Mouse (Mus musculus): ENCODE results near the gene Noxo1. TPM values are rescaled to one million over a fixed set of nuclear protein-coding genes. Genes with fewer than 3 reads are reported as not detected.
"Not testable (repeated sequence)": the region's sequence is repeated elsewhere in the genome, so short reads cannot be mapped to it uniquely, and the experiment has no call there.

Gene Noxo1
- 3.6 and 5.7 TPM in 2 replicates for total RNA-seq (2021)
- long read RNA-seq, experiment 1, partial matches to known transcripts: 2 of 5 reads
- long read RNA-seq, experiment 1, other reads (novel, unspliced or antisense): 3 of 5 reads
- long read RNA-seq, experiment 2, partial matches to known transcripts: 1 of 1 reads
- long read RNA-seq, experiment 2, other reads (novel, unspliced or antisense): 0 of 1 reads

GRCm38 (mm10) chr17:24696011-24696697 is at the start of gene Noxo1, which contains the start of gene Gfer:
Gene Noxo1 (plus strand): TSS chr17:24696234.
Gene Gfer (minus strand): TSS chr17:24696156.
- DNase-seq: peak; percentile 95

GRCm38 (mm10) chr17:24646381-24646780 is 49.7 kb upstream of the Noxo1 start:
- no peak for DNase-seq

DNA sequence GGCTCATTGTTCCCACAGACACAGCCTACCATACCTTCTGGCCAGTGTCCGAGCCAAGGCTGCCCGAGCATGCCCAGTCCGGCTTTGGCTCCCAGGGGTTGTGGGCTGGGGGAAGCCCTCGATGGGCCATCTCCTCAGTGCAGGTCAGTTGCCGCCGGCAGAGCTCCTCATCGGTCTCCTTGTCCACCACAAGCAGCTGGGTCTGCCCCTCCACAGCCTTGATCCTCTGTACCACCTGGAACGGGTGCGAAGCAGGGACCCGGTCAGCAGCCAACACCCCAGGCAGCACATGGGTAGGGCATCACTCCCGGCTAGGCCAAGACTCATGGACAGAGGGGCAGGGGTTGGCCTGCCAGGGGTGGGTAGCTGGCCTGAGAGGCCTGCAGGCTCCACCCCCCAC is 48.5 kb upstream of the Noxo1 start:
- DNase-seq: no peak

DNA sequence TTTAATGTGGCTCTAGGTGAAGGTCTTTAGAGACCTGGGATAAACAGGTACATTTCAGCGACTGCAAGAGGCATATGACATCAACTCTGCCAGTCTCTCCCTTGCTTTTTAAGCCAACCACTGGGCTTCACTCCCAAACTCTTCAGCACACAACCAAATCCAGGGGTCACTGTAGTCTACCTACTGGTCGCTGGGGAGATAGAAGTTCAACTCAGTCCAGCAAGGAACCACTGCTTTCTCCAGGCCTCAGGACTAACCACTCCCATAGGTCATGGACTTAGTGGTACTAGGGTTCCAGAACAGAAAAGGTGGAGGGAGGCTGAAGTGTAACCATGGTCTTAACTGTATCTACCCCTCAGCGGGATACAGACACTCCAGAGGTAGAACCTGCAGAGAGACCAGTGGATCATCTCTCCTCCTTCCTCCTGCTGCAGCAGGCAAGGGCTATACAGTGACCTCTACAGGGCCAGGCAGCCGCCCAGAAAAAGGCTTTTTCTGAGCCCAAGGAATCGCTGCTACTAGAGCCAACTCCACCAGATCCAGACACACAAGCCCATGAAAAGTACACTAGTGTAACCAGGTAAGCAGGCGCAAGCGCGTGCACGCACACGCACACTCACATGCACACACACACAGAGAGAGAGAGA is 47.2 kb upstream of the Noxo1 start:
- no peak for DNase-seq

DNA sequence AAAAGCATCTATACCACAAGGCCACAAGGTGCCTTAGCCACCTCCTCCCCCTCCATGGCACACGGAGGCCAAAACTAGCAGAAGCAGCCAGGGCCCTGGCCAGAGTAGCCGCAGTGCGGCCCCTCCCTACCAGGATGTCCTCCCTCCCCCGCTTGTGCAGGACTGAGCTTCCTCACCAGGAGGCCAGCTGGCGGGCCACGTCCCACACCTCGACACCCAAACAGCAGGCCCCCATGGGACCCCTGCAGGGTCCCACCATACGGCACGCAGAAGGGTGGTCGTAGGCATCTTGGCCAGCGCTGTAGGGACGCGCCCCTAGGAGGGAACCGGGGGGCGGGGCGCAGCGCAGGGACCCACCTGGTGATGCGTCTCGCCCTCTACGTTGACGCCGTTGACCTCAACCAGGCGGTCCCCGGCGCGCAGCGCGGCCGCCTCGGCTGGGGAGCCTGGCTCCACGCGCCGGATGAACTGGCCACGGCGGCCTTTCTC is 46.4 kb upstream of the Noxo1 start:
- DNase-seq: peak; percentile 79

DNA sequence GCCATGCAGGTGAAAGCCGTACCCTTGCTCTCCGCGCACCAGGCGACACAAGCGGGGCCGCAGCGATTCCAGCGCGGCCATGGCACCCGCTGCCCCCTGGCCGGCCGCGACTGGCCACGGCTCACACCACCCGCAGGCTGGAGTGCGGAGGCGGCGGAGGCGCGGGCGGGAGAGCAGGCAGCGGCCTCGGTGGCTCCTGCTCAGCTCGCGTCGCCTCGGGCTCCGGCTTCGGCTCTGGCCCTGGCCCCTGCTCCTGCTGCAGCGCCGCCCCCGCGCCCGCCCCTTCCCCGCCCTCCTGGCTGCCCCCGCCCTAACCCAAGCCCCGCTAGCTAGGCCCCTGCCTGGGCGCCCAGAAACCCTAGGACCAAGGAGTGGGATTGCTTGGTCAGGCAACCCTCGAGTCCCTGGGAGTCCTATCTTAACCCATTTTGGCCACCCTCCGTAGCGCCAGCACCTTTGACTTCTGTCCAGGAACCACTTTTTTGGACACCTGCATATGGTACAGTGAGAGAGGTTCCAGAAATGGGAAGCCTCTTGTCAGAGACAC is 45.9 kb upstream of the Noxo1 start, which contains the start of gene Slc9a3r2:
Gene Slc9a3r2, minus strand, starts transcription at position 258 of the 547 bp plus-strand sequence.
- DNase-seq: peak; percentile 73

DNA sequence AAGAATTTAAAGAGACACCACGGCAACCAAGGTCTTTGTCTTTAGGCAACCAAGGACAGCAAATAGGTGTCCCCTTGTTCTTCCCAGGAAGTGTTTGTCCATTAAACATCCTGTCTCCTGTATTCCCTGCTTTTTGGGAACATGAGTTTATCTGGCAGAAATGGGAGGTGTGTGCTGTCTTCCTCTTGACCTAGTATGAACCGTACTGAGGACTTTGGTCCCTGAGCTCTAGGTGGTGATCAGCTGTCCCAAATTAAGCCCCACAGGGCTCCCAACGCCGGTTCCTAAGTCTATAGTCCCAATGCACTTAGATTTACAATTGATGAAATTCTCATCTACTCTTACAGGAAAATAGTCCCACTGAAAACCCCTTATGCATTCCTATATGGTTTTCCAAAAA is 45.3 kb upstream of the Noxo1 start:
- no peak for DNase-seq

- DNase-seq: no peak
Observed at GRCm38 (mm10) chr17:24651835-24652234, 44.2 kb upstream of the Noxo1 start.

GRCm38 (mm10) chr17:24653967-24654710 is 41.9 kb upstream of the Noxo1 start:
- peak; percentile 88 for DNase-seq

DNA sequence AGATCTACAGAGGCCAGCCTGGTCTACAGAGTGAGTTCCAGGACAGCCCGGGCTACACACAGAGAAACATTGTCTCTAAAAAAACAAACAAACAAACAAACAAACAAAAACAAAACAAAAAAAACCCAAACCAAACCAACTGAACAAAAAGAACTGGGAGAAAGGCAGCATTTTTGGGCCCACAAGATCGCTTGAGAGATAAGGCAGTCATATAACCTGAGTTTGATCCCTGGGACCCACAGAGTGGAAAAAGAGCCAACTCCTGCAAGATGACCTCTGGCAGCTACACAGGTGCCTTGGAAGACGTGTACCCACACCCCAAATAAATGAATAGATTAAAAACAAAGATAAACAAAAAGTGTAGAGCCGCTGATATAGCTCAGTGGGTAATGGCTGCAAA is 41.1 kb upstream of the Noxo1 start:
- DNase-seq: no peak

DNA sequence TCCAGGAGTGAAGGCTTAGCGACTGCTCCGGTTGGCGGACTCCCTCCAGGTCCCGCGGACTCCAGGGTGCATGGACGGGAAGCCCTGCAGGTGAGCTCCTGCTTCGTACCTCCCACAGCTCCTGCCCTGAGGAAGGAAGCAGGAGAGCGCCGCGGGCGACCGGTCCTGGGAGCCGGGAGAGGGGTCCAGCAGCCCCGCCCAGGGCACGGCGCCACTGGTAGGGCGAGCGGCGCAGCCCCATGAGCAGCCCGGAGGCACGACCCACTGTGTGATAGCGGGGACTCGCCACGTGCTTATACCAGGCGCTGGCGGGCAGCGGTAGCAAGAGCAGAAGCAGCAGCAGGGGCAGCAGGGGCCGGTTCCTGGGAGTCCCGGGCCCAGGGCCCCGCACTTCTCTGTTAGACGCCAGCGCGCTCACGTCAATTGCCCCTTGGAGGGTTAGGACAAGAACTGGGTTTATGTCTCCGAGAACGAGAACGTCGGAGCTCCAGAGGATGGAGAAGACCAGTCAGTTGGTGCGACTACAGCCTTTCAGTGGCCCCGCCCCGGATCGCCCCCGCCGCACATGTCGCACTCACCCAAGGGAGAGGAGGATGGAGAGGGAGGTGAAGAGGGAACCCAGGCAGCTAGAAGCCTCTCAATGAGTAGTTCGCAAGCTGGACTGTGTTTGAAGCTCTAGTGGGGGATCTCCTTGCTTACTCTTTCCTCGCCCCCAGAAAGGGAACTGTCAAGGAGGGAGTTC is 37.8 kb upstream of the Noxo1 start, which contains the start of gene Npw:
Gene Npw, minus strand, starts transcription at position 441 of the 742 bp plus-strand sequence.
- peak; percentile 44 for DNase-seq

GRCm38 (mm10) chr17:24667011-24667410 is 29.0 kb upstream of the Noxo1 start:
- not testable (repeated sequence) for DNase-seq

DNA sequence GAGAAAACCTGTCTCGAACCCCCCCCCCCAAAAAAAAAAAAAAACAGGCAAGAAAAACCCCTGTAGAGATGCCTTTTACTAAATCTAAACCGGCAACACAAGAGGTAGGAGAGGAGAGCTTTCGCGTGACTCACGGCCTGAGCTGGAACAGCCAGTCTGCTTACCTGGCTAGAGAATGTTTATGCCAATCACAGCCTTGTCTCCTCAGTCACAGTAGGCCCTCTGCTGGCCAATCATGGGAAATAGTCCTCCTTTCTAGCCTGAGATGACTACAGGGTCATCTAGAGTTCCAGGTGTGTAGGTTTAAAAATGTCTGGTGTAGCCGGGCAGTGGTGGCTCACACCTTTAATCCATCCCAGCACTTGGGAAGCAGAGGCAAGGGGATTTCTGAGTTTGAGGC is 28.6 kb upstream of the Noxo1 start:
- peak; percentile 70 for DNase-seq

GRCm38 (mm10) chr17:24669214-24669544 is 26.9 kb upstream of the Noxo1 start:
- DNase-seq: not testable (repeated sequence)

DNA sequence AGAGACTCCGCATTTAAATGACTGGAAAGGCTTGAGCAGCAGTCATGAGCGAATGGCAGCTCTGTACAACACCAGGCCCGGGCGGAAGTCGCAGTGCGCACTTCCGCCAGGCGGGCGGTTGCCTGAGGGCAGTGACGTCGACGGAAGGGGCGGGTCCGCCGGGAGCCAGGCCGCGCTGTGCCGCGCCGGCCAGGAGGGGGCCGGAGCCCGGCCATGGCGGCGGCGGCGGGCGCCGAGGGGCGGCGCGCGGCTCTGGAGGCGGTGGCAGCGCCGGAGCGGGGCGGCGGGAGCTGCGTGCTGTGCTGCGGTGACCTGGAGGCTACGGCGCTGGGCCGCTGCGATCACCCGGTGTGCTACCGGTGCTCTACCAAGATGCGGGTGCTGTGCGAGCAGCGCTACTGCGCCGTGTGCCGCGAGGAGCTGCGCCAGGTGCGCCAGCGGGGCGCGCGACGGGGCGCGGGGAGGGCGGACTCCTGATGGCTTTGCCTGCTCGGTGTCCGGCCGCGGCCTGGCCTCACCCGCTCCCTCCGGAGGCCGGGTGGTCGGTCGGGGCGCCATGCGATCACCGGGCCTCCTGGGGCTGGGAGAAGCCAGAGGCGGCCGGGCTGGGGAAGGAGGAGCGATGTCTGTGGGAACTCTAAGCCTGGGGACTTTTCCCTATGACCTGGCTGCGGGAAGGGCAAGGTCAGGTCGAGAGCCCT is 26.3 kb upstream of the Noxo1 start, which contains the start of gene Zfp598:
Gene Zfp598, plus strand, starts transcription at position 143 of the 701 bp plus-strand sequence.
- peak; percentile 98 for DNase-seq

DNA sequence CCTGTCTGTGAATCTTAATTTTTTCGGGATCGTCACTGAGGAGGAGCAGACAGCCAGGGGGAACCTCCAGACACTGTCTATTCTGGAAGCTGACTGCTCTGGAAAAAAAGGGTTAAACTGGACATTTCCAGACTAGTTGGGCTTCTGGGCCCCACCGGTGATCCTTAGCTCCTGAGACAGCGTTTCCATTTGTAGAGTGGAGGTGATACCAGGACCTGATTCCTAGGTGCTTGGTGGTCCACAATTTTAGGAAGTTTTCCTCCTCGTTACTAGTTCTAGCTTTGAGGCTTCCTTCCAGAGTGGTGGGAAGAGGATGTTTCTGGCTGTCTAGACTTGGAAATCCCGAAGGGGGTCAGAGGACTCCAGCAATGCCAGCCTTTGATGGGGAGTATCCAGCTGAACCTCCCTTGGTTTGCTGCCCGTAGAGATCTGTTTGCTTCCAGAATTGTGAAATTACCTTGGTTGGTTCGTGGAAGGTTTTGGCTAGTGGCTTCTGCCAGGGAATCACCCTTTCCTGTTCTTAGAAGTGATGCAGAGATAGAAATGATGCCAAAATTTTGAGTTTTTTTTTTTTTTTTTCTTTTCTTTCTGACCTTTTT is 25.7 kb upstream of the Noxo1 start:
- peak; percentile 29 for DNase-seq

DNA sequence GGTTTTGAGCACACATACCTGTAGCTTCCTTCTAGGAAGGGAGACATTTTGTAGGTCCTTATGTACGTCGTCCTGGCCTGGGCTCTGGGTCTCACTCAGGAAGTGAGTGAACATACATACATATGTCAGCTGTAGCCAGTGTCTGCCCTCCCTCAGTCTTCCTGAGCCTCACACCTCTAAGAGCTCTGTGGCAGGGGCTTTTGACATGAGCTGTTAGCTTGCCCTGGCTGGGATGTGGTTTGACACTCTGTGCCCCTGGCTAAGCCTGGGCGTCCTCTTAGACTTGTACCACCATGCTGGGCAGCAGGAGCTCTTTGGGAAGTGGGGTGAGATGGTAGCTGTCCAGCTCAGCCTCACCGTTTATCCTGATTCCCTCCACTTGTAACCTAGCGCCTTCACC is 24.7 kb upstream of the Noxo1 start:
- no peak for DNase-seq

- peak; percentile 85 for DNase-seq
Observed at GRCm38 (mm10) chr17:24672141-24672540, 23.9 kb upstream of the Noxo1 start.

DNA sequence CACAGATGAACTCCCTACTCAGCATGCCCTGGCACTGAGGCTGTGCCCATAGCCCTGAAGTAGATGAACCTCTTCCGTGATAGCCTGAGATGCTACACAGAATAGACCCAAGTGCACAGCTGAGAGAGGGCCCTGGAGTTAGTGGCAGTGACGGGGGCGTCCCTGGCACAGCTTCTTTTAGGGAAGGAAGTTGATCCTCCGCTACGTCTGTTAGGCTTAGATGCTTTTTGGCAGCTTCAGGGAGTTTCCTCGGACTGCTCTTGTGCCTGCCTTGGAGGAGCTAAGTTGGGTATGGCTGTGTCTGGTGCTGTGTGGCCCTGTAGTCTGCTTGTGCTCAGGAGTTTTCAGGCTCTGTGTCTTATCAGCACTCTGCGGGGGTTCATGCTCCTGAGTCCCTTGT is 21.8 kb upstream of the Noxo1 start:
- DNase-seq: no peak

- peak; percentile 83 for DNase-seq
Observed at GRCm38 (mm10) chr17:24676187-24676586, 19.8 kb upstream of the Noxo1 start.

Data from adrenal gland, postnatal 14 days (tissue).